Mouse (Mus musculus) ES-E14 (cell line): Measurements from ENCODE around the gene Rras.
A peak's percentile ranks its signal among the peaks of the same experiment; 100 is the strongest.

Experiments
- HCFC1 ChIP-seq: IDR thresholded peaks from 2 replicates; pipeline ENCODE4 v1.6.1; 2012; ENCODE audit warnings: low read length, inconsistent platforms, borderline replicate concordance; ENCODE audit not compliant: insufficient read depth
- MAFK ChIP-seq: IDR thresholded peaks from 2 replicates; pipeline ENCODE4 v1.6.1; 2014; ENCODE audit warnings: mild to moderate bottlenecking, low read depth, low read length, inconsistent platforms; ENCODE audit not compliant: insufficient read depth
- ZC3H11A ChIP-seq: IDR thresholded peaks from 2 replicates; pipeline ENCODE4 v1.6.1; 2012; ENCODE audit warnings: low read depth, mild to moderate bottlenecking, inconsistent platforms, low read length, borderline replicate concordance

DNA sequence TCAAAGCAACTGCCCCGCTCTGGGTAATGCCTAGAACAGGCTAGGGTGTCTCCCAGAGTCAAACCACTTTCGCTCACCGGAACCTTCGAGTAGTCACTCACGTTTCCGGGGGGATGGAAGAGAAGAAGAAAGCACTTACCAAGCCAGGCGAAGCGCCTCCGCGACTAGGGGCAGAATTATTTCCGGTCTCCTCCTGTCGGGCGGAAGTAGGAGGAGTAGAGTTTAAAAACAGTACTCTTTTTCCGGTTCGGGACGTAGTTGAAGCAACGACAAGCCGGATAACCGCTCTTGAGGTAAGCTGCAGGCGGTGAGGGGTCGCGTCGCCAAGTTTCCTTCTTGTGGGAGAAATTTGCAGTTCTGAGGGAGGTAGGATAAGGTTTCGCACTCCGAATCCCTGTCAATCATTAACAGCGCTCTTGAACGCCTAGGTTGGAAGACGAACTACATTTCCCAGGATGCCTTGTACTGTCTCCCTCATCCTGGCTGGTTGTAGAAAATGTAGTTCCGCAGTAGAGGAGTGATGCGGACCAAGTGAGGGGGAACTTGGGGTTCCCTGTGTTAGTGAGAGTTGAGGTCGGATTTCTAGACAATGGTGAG is 44.6 kb downstream of the Rras start, which contains the start of the genes Nosip and Prrg2:
- TF ChIP-seq MAFK (no peak), ZC3H11A (no peak), HCFC1 (peak; percentile 91)
